ENCODE assay signal across 8 mouse cellular contexts in the genomic region with DNA sequence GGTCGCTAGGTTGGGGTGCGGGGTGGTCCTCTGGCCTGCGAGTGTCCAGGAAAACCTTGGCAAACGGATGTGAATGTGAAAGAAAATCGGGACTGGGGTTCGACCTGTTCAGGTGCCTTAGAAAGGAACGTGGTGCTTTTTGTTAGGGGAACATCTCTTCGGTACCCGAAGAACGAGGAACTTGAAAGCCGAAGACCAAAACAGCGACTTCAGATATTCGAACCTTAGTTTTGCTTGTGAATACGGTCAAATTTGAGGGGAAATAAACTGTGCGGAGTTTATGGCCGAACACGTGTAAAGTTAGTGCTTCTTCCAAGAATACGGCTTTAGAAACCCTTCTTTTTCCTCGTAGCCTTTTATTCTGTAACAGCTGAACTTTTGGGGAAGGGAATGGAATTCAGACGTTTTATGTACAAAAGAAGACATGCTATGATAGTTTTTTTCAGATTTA. TPM values are rescaled to one million over a fixed set of nuclear protein-coding genes. Genes with fewer than 3 reads are reported as not detected.
DNase-seq lines count a peak whose midpoint lies in the region; ATAC-seq and TF ChIP-seq lines count a peak whose summit lies in the region.

No protein-coding gene starts in this region.

- H3K4me1 ChIP-seq in lung, embryonic 14.5 days (ENCODE audit: insufficient read depth), result peaks cover 20% of the 10 kb centered on the region
- H3K4me1 ChIP-seq in hindbrain, postnatal 0 days (ENCODE audit: insufficient read depth, low read length), result peaks cover 19% of the 10 kb centered on the region
- H3K4me1 ChIP-seq in midbrain, embryonic 16.5 days (ENCODE audit: control insufficient read depth, insufficient read depth, low read length), result peaks cover 27% of the 10 kb centered on the region

- no peaks in the 10 kb centered on the region for H3K36me3 ChIP-seq in lung, embryonic 14.5 days (ENCODE audit: insufficient read depth)
- no peaks in the 10 kb centered on the region for H3K36me3 ChIP-seq in hindbrain, postnatal 0 days (ENCODE audit: insufficient read depth, low read length)
- no peaks in the 10 kb centered on the region for H3K36me3 ChIP-seq in midbrain, embryonic 16.5 days (ENCODE audit: control insufficient read depth, insufficient read depth, low read length)

- DNase-seq in lung, embryonic 14.5 days, result peak; percentile 44
- no peak for DNase-seq in lung, adult 18-20 months
- peak; percentile 52 for DNase-seq in brain, embryonic 14.5 days (ENCODE audit: low read depth)
- no peak for DNase-seq in hindbrain, postnatal 0 days (ENCODE audit: low spot score)
- no peak for DNase-seq in frontal cortex, postnatal 25 days (ENCODE audit: low spot score in 2 of 2)
- DNase-seq in T-cell, adult 2 months (ENCODE audit: low spot score), result no peak
- no peak for DNase-seq in kidney, adult 9 months

- H3K27me3 ChIP-seq in lung, embryonic 14.5 days (ENCODE audit: insufficient read depth, low read length), result no peaks in the 10 kb centered on the region
- H3K27me3 ChIP-seq in hindbrain, postnatal 0 days (ENCODE audit: insufficient read depth, low read length), result no peaks in the 10 kb centered on the region
- H3K27me3 ChIP-seq in midbrain, embryonic 16.5 days (ENCODE audit: control insufficient read depth, insufficient read depth, low read depth, low read length), result no peaks in the 10 kb centered on the region

- no peak for TF ChIP-seq POLR2A in brain, embryonic 14.5 days (IDR thresholded peaks at IDR 0.05; ENCODE audit: borderline replicate concordance, extremely low read depth, insufficient read depth, insufficient read length, poor library complexity, severe bottlenecking)

- ATAC-seq in lung, embryonic 14.5 days (ENCODE audit: insufficient read depth), result no peak
- ATAC-seq in hindbrain, postnatal 0 days, result no peak
- ATAC-seq in midbrain, embryonic 16.5 days, result no peak

- TF ChIP-seq CTCF in lung, embryonic 14.5 days (IDR thresholded peaks at IDR 0.05; ENCODE audit: low read depth), result no peak
- no peak for TF ChIP-seq CTCF in brain, embryonic 14.5 days (IDR thresholded peaks at IDR 0.05; ENCODE audit: borderline replicate concordance, extremely low read depth, insufficient read depth, insufficient read length)
- TF ChIP-seq CTCF in hindbrain, postnatal 0 days (IDR thresholded peaks at IDR 0.05; ENCODE audit: low read depth), result no peak

- peak overlapping the region; percentile 92 for H3K4me3 ChIP-seq in lung, embryonic 14.5 days (ENCODE audit: low read depth, low read length)
- H3K4me3 ChIP-seq in hindbrain, postnatal 0 days (ENCODE audit: low read length), result peak overlapping the region; percentile 93
- peak overlapping the region; percentile 92 for H3K4me3 ChIP-seq in midbrain, embryonic 16.5 days (ENCODE audit: low read depth, low read length)

- H3K9ac ChIP-seq in lung, embryonic 14.5 days, result peak overlapping the region; percentile 100
- peak overlapping the region; percentile 99 for H3K9ac ChIP-seq in hindbrain, postnatal 0 days (replicated peaks; ENCODE audit: low read length)
- H3K9ac ChIP-seq in midbrain, embryonic 16.5 days (ENCODE audit: low read depth, low read length), result peak overlapping the region; percentile 98

- peak overlapping the region; percentile 96 for H3K27ac ChIP-seq in lung, embryonic 14.5 days (ENCODE audit: low read depth)
- peak overlapping the region; percentile 98 for H3K27ac ChIP-seq in hindbrain, postnatal 0 days
- H3K27ac ChIP-seq in midbrain, embryonic 16.5 days (ENCODE audit: low read length), result peak overlapping the region; percentile 99

- whole genome bisulfite sequencing in lung, embryonic 14.5 days, result under 1% methylated on average over 20 of the region's 20 CpGs
- under 1% methylated on average over 20 of the region's 20 CpGs for WGBS in hindbrain, postnatal 0 days
- WGBS in midbrain, embryonic 16.5 days, result under 1% methylated on average over 20 of the region's 20 CpGs

- H3K9me3 ChIP-seq in lung, embryonic 14.5 days (ENCODE audit: low read depth, low read length), result no peaks in the 10 kb centered on the region
- no peaks in the 10 kb centered on the region for H3K9me3 ChIP-seq in hindbrain, postnatal 0 days (ENCODE audit: low read length)
- no peaks in the 10 kb centered on the region for H3K9me3 ChIP-seq in midbrain, embryonic 16.5 days (replicated peaks; ENCODE audit: control insufficient read depth, low read length, poor library complexity, severe bottlenecking)

- peak overlapping the region; percentile 71 for H3K4me2 ChIP-seq in lung, embryonic 14.5 days
- peak overlapping the region; percentile 64 for H3K4me2 ChIP-seq in hindbrain, postnatal 0 days (ENCODE audit: low read depth, low read length)
- peak overlapping the region; percentile 83 for H3K4me2 ChIP-seq in midbrain, embryonic 16.5 days (ENCODE audit: low read length)

RNA-seq across cellular contexts. Expression of gene Pum2, which starts 1.0 kb away (rescaled TPM):
- 64.2 and 64.5 TPM in 2 replicates for polyA plus RNA-seq in lung, embryonic 14.5 days (2014; fragmentation: Nextera tagmentation; extraction: Ambion mirVana)
- polyA plus RNA-seq in brain, embryonic 14.5 days (2012; rRNA removed), result 90.7 and 99.7 TPM in 2 replicates
- 118 and 133 TPM in 2 replicates for total RNA-seq in hindbrain, postnatal 0 days (2014; rRNA removed)
- polyA plus RNA-seq in hindbrain, postnatal 0 days (2015; fragmentation: Nextera tagmentation; extraction: Ambion mirVana), result 31.1 and 34.5 TPM in 2 replicates
- polyA plus RNA-seq in midbrain, embryonic 16.5 days (2015; fragmentation: Nextera tagmentation; extraction: Ambion mirVana), result 48.9 and 55.1 TPM in 2 replicates

Comparison
In these comparisons a context has a peak if more than half of its experiments do, and no peak if none do; other contexts are left out.
1. DNase-seq: peak in lung, embryonic 14.5 days (single experiment) and brain, embryonic 14.5 days (single experiment); none in lung, adult 18-20 months (0 of 2), hindbrain, postnatal 0 days (single experiment), frontal cortex, postnatal 25 days (0 of 2), T-cell, adult 2 months (single experiment) and kidney, adult 9 months (single experiment).
2. Peak in every context shown above with its lines, with median percentiles within 50 percentile points of each other: H3K27ac ChIP-seq, H3K4me2 ChIP-seq, H3K4me3 ChIP-seq and H3K9ac ChIP-seq.